Mouse (Mus musculus) ES-E14 (cell line): ENCODE results near the gene Vegfa. TPM values are rescaled to one million over a fixed set of nuclear protein-coding genes. Genes with fewer than 3 reads are reported as not detected.
A peak's percentile ranks its signal among the peaks of the same experiment; 100 is the strongest.

Experiments used
- DNase-seq: peaks from one replicate; pipeline ENCODE4 v3.0.0-alpha.2; 2013; ENCODE audit warnings: low read depth, low spot score
- H3K27ac ChIP-seq: 2 replicates; pipeline ENCODE4 v1.5.1; 2012; ENCODE audit warnings: low read depth, mild to moderate bottlenecking, low read length, moderate library complexity, mixed read lengths; ENCODE audit not compliant: poor library complexity, insufficient read depth, severe bottlenecking
- H3K36me3 ChIP-seq: 2 replicates; pipeline ENCODE4 v1.6.1; 2012; ENCODE audit warnings: mild to moderate bottlenecking, low read length, moderate library complexity, mixed read lengths; ENCODE audit not compliant: control insufficient read depth, poor library complexity, insufficient read depth, severe bottlenecking
- H3K4me1 ChIP-seq, 2 experiments: fragments of 150-350 bp in 1 of 2; sonication (generic) in 1 of 2; 2 replicates each; pipeline ENCODE4 v1.6.1; 2012; ENCODE audit warnings: low read length in 2 of 2, mild to moderate bottlenecking in 1 of 2, mixed read lengths in 1 of 2; ENCODE audit not compliant: control insufficient read depth in 2 of 2, insufficient read depth in 2 of 2, poor library complexity in 1 of 2
- H3K4me3 ChIP-seq, 2 experiments: fragments of 150-350 bp in 1 of 2; sonication (generic) in 1 of 2; 2 replicates each; pipeline ENCODE4 v1.5.1; 2012; ENCODE audit warnings: low read length in 2 of 2, low read depth in 1 of 2, mild to moderate bottlenecking in 1 of 2, mixed read lengths in 1 of 2; ENCODE audit not compliant: insufficient read depth in 1 of 2, poor library complexity in 1 of 2, severe bottlenecking in 1 of 2
- H3K9ac ChIP-seq: 2 replicates; pipeline ENCODE4 v1.6.1; 2012; ENCODE audit warnings: low read depth, mild to moderate bottlenecking, low read length, mixed read lengths; ENCODE audit not compliant: poor library complexity, insufficient read depth, severe bottlenecking
- H3K9me3 ChIP-seq: fragments of 150-350 bp; sonication (generic); 2 replicates; pipeline ENCODE4 v1.6.1; 2012; ENCODE audit warnings: low read depth, mild to moderate bottlenecking, low read length; ENCODE audit not compliant: control insufficient read depth, insufficient read depth
- CHD2 ChIP-seq: IDR thresholded peaks from 2 replicates; pipeline ENCODE4 v1.6.1; 2014; ENCODE audit warnings: mild to moderate bottlenecking, low read depth, low read length, inconsistent platforms
- HCFC1 ChIP-seq: IDR thresholded peaks from 2 replicates; pipeline ENCODE4 v1.6.1; 2012; ENCODE audit warnings: low read length, inconsistent platforms, borderline replicate concordance; ENCODE audit not compliant: insufficient read depth
- MAFK ChIP-seq: IDR thresholded peaks from 2 replicates; pipeline ENCODE4 v1.6.1; 2014; ENCODE audit warnings: mild to moderate bottlenecking, low read depth, low read length, inconsistent platforms; ENCODE audit not compliant: insufficient read depth
- ZC3H11A ChIP-seq: IDR thresholded peaks from 2 replicates; pipeline ENCODE4 v1.6.1; 2012; ENCODE audit warnings: low read depth, mild to moderate bottlenecking, inconsistent platforms, low read length, borderline replicate concordance
- ZNF384 ChIP-seq: IDR thresholded peaks from 2 replicates; pipeline ENCODE4 v1.6.1; 2012; ENCODE audit warnings: low read depth, low read length, inconsistent platforms
- in situ Hi-C, 2 experiments: fragments of 600-800 bp; cut with MboI; formaldehyde crosslinking; loops; one replicate each; pipeline ENCODE4 v1.15.1; 2025; ENCODE audit warnings: low sequenced_read_pairs in 2 of 2, inconsistent platforms in 1 of 2; ENCODE audit not compliant: unreplicated experiment in 2 of 2
- total RNA-seq: library from RNA; depleted of rRNA; stranded (reverse); fragments of 300-350 nt; gene quantifications from 2 replicates; pipeline ENCODE4 v1.2.3, GENCODE M21; 2012

Vegfa gene
- total RNA-seq, 1 experiment, result 53.0 TPM

GRCm38 (mm10) chr17:46030323-46030730 is 1.8 kb downstream of the Vegfa start:
- Histone ChIP-seq H3K9ac (peak overlapping the region; percentile 85), H3K27ac (no peak overlapping the region), H3K4me1 (peaks cover 9 to 26% of the 10 kb centered on the region in 2 experiments; a peak in 3 of 4 replicates), H3K36me3 (peaks cover 3% of the 10 kb centered on the region; the same call in 1 of the 2 replicates), H3K4me3 (peak overlapping the region; percentile 72 to 86), H3K9me3 (no peaks in the 10 kb centered on the region)
- TF ChIP-seq CHD2 (no peak), HCFC1 (no peak), ZC3H11A (no peak), MAFK (no peak), ZNF384 (no peak)
- no peak for DNase-seq
- in situ Hi-C loops, result loop anchor here in 1 of 2 experiments (5.0 kb wide), 1 partner anchor 298 kb away; the partner anchor contains the start of gene 1600014C23Rik

- Histone ChIP-seq H3K36me3 (peaks cover 8% of the 10 kb centered on the region; the same call in 1 of the 2 replicates), H3K9me3 (no peaks in the 10 kb centered on the region), H3K4me1 (peaks cover 9 to 26% of the 10 kb centered on the region in 2 experiments; a peak in 3 of 4 replicates), H3K27ac (no peak overlapping the region), H3K9ac (peak overlapping the region; percentile 85), H3K4me3 (peak overlapping the region; percentile 72 to 86)
- TF ChIP-seq MAFK (no peak), ZNF384 (0 out of 2 replicates have a peak, but pooled peaks have one; percentile 14)
- in situ Hi-C loops, result loop anchor here in 1 of 2 experiments (5.0 kb wide), 1 partner anchor 297 kb away; the partner anchor contains the start of gene 1600014C23Rik
- DNase-seq, result no peak
These were observed 2.5 kb downstream of the Vegfa start for GRCm38 (mm10) chr17:46029554-46030207.

- Histone ChIP-seq H3K36me3 (peaks cover 12% of the 10 kb centered on the region), H3K27ac (no peak overlapping the region), H3K4me1 (peaks cover 9 to 26% of the 10 kb centered on the region in 2 experiments; a peak in 3 of 4 replicates), H3K4me3 (peak overlapping the region; percentile 72 to 86), H3K9me3 (no peaks in the 10 kb centered on the region), H3K9ac (peak overlapping the region; percentile 31; the same call in 1 of the 2 replicates)
- no peak for TF ChIP-seq ZNF384
- TF ChIP-seq ZC3H11A, result no peak
- TF ChIP-seq HCFC1, result no peak
- TF ChIP-seq CHD2, result no peak
- TF ChIP-seq MAFK, result no peak
- in situ Hi-C loops, result no loop called here
- no peak for DNase-seq
These were observed 3.1 kb downstream of the Vegfa start for GRCm38 (mm10) chr17:46029052-46029553.

- H3K9ac ChIP-seq, result peak overlapping the region; percentile 31; the same call in 1 of the 2 replicates
- no peak overlapping the region for H3K27ac ChIP-seq
- H3K36me3 ChIP-seq, result peaks cover 18% of the 10 kb centered on the region
- in situ Hi-C loops, result no loop called here
- H3K4me1 ChIP-seq, result peaks cover 9 to 26% of the 10 kb centered on the region in 2 experiments; a peak in 3 of 4 replicates
- peak overlapping the region in 1 of 2 experiments; percentile 37; a peak in 1 of 4 replicates for H3K4me3 ChIP-seq
- H3K9me3 ChIP-seq, result no peaks in the 10 kb centered on the region
- TF ChIP-seq ZC3H11A, result no peak
- TF ChIP-seq CHD2, result no peak
- TF ChIP-seq MAFK, result no peak
- no peak for TF ChIP-seq HCFC1
- no peak for TF ChIP-seq ZNF384
- no peak for DNase-seq
These were observed 3.7 kb downstream of the Vegfa start for GRCm38 (mm10) chr17:46028210-46029051.
